Mouse (Mus musculus): ENCODE measurements at regions not wholly inside any gene's neighbourhood (a gene's known extent, or its start where the extent isn't known, plus 50 kb on each side); places are given as distances from the start of the nearest gene placed in this dataset.

- peak; percentile 63 for DNase-seq (ENCODE audit: low read depth)
These were observed 281.5 kb downstream of the 5730507C01Rik start for GRCm38 (mm10) chr12:18795776-18796175.
